22 mouse cellular contexts compared by ENCODE assay signal in genomic region chr11:106173228-106173627, GRCm38 (mm10). TPM values are rescaled to one million over a fixed set of nuclear protein-coding genes. Genes with fewer than 3 reads are reported as not detected.
"Had no signal": no experiment of that assay in that cellular context is flagged by ENCODE, and none has a peak within 500 bp of the region (broad histone marks: within the 10 kb centered on the region; RNA-seq: fewer than 3 reads in every experiment).

No protein-coding gene starts in this region.

- H3K4me2 ChIP-seq: lung, embryonic 14.5 days; midbrain, embryonic 13.5 days; neural tube, embryonic 12.5 days had no signal

- ATAC-seq: midbrain, embryonic 13.5 days; midbrain, embryonic 16.5 days had no signal

- H3K4me1 ChIP-seq: midbrain, embryonic 10.5 days; midbrain, embryonic 13.5 days; neural tube, embryonic 12.5 days had no signal

- H3K27me3 ChIP-seq: midbrain, embryonic 13.5 days; neural tube, embryonic 12.5 days had no signal

- H3K9me3 ChIP-seq: midbrain, embryonic 10.5 days; midbrain, embryonic 13.5 days; neural tube, embryonic 12.5 days had no signal

- H3K27ac ChIP-seq: liver, embryonic 14.5 days; midbrain, embryonic 10.5 days; midbrain, embryonic 13.5 days; neural tube, embryonic 12.5 days had no signal

- H3K4me3 ChIP-seq: midbrain, embryonic 10.5 days; midbrain, embryonic 13.5 days; neural tube, embryonic 12.5 days had no signal

- H3K9ac ChIP-seq: liver, embryonic 14.5 days; lung, embryonic 14.5 days; midbrain, embryonic 13.5 days; neural tube, embryonic 12.5 days had no signal

- DNase-seq: lung, adult 18-20 months; lung, embryonic 14.5 days; lung, postnatal 10 days; lung, postnatal 4 days; right cerebral cortex, adult 18-20 months; right cerebral cortex, postnatal 25 days; right cerebral cortex, postnatal 4 days; spleen, adult 18-20 months; thymus, adult 18-20 months; thymus, postnatal 14 days; thymus, postnatal 36 days had no signal

RNA-seq across cellular contexts. Expression of gene Gm10840, which starts 12.6 kb away (rescaled TPM):
- total RNA-seq: megakaryocyte-erythroid progenitor cell, adult 5-6 weeks had no signal
- polyA plus RNA-seq: liver, embryonic 14.5 days; liver, embryonic 16.5 days; lung, embryonic 14.5 days; lung, embryonic 16.5 days; midbrain, embryonic 10.5 days; midbrain, embryonic 13.5 days; midbrain, embryonic 16.5 days; neural tube, embryonic 12.5 days; small intestine, adult 2 months; stomach, embryonic 14.5 days; stomach, embryonic 16.5 days had no signal
